Mouse (Mus musculus) olfactory bulb, adult 2 months (tissue): ENCODE measurements around the gene Egln2.

Source experiments
- CTCF ChIP-seq: fragments of 200-500 bp; IDR thresholded peaks from 2 replicates; pipeline ENCODE4 v1.5.1; 2012; ENCODE audit warnings: low read depth, mild to moderate bottlenecking, low read length, moderate library complexity; ENCODE audit not compliant: insufficient read depth
- POLR2A ChIP-seq: fragments of 200-500 bp; IDR thresholded peaks from 2 replicates; pipeline ENCODE4 v1.6.1; 2012; ENCODE audit warnings: mild to moderate bottlenecking, low read depth, low read length, moderate library complexity; ENCODE audit not compliant: insufficient read depth

DNA sequence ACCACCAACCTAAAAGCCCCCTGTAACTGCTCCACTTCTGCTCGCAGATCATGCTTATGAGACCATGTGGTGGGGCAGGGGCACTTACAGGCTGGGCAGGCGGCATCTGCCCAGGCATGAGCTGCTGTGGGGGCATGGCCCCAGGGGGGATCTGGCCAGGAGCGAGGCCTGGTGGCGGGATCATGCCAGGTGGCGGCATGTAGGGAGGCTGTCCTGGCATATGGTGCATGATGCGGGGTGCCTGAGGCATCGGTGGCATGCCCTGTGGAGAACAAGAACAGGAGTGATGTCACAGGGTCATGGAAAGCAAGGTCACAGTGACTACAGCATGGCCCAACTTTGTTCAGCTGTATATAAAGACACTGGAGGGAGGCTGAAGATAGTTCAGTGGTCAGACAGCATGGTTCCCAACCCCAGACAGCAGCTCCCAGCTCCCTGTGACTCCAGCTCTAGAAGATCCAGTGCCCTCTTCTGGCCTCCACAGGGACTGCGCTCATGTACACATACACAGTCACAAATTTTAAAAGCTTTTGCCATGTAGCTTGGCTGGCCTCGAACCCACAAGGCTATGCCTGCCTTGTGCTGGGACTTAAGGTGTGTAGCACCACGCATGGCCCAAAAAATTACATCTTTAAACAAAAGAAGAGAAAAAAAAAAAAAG is 22.8 kb upstream of the Egln2 start:
- TF ChIP-seq POLR2A = no peak
- TF ChIP-seq CTCF = no peak
